Mouse (Mus musculus): ENCODE results near the gene Myoc.
A peak's percentile ranks its signal among the peaks of the same experiment; 100 is the strongest.

DNA sequence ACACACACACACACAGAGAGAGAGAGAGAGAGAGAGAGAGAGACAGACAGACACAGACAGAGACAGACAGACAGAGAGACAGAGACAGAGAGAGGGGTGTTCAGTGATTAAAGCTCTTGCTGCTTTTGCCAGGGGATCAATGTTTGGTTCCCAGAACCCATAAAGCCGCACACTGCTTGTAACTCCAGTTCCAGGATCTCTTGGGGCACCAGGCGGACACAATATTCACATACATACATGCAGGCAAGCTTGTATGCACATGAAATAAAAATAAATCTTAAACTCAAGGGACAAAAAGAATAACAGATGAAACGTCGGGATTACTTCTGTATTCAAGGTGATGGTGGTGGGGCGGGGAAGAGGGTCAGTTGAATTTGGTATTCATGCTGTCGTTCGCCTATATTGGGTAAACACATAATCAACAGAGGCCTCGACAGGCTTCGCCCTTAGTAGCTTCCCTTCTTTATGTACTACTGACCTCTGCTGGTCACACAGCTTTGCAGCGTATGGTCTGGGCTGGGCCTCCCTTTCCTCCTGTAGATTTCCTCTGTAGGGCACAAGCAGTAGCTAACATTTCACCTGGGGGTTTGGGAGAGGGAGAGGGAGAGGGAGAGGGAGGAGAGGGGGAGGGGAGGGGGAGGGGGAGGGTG is 26.0 kb downstream of the Myoc start:
- TF ChIP-seq POLR2A (IDR thresholded peaks at IDR 0.05; ENCODE audit: low read depth, low read length) (no peak), CTCF (IDR thresholded peaks at IDR 0.05; ENCODE audit: extremely low read depth, insufficient read length, insufficient replicate concordance, low read depth, low read length) (peak; percentile 68; the same call in 1 of the 2 replicates)
